Mouse (Mus musculus): ENCODE measurements around the gene Dlst. TPM values are rescaled to one million over a fixed set of nuclear protein-coding genes. Genes with fewer than 3 reads are reported as not detected.
A peak's percentile ranks its signal among the peaks of the same experiment; 100 is the strongest.

Dlst gene
- polyA plus RNA-seq, 1 experiment from 2014 or later, result 101 TPM

- H3K36me3 ChIP-seq, result peaks cover 5% of the 10 kb centered on the region; the same call in 1 of the 2 replicates
- WGBS, result 80% methylated on average over 5 of the region's 5 CpGs
- no peak overlapping the region for H3K27ac ChIP-seq
- peaks cover 10% of the 10 kb centered on the region for H3K4me1 ChIP-seq (replicated peaks)
- H3K4me3 ChIP-seq, result no peak overlapping the region
- H3K27me3 ChIP-seq (ENCODE audit: insufficient read depth, poor library complexity, severe bottlenecking), result 0 out of 2 replicates have a peak, but pooled peaks cover 5% of the 10 kb centered on the region
- DNase-seq (ENCODE audit: low spot score), result no peak
- no peaks in the 10 kb centered on the region for H3K9me3 ChIP-seq
Measured at GRCm38 (mm10) chr12:85164996-85165395, 54.4 kb downstream of the Dlst start.

- no peak for DNase-seq (ENCODE audit: low spot score)
- 86% methylated on average over 9 of the region's 9 CpGs for WGBS
- H3K4me1 ChIP-seq (replicated peaks), result peaks cover 10% of the 10 kb centered on the region
- H3K4me3 ChIP-seq, result no peak overlapping the region
- peaks cover 5% of the 10 kb centered on the region; the same call in 1 of the 2 replicates for H3K27me3 ChIP-seq (ENCODE audit: insufficient read depth, poor library complexity, severe bottlenecking)
- H3K27ac ChIP-seq, result no peak overlapping the region
- H3K9me3 ChIP-seq, result no peaks in the 10 kb centered on the region
- peaks cover 5% of the 10 kb centered on the region; the same call in 1 of the 2 replicates for H3K36me3 ChIP-seq
Measured at GRCm38 (mm10) chr12:85166631-85167030, 56.0 kb downstream of the Dlst start.

DNA sequence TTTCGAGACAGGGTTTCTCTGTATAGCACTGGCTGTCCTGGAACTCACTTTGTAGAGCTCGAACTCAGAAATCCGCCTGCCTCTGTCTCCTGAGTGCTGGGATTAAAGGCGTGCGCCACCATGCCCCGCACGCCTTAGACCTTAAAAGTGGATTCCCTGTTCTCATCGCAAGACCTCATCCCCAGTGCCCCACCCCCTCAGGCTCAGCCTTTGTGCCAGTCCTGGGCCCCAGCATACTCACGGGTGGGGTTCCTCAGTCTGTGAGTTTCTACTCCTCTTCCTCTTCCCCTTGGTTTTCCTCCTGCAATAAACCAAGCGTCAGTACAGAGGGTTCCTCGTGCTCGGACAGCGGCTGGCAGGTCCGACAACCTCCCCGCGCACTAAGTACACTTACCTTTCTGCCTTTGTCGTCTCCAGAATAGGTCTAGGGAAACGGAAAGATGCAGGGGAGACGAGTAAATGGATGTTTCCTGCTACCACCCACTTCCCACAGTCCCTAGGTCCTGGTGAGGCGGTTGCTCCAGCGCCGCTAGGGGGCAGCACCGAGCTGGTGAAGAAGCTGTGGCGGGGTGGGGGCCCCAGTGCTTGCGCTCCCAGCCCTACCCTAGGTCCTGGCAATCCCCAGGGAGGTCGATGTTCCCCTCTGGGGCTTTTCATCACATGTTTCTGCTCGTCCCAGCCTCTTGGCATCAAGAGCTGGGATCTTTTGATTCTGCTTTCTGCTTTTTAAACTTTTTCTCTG is 58.7 kb downstream of the Dlst start:
- Histone ChIP-seq H3K36me3 (peaks cover 5% of the 10 kb centered on the region; the same call in 1 of the 2 replicates), H3K4me3 (peak overlapping the region; percentile 38), H3K9me3 (no peaks in the 10 kb centered on the region), H3K4me1 (replicated peaks) (peaks cover 10% of the 10 kb centered on the region), H3K27me3 (ENCODE audit: insufficient read depth, poor library complexity, severe bottlenecking) (peaks cover 5% of the 10 kb centered on the region; the same call in 1 of the 2 replicates), H3K27ac (peak overlapping the region; percentile 56)
- DNase-seq (ENCODE audit: low spot score), result peak; percentile 79
- 24% methylated on average over 27 of the region's 27 CpGs for WGBS

DNA sequence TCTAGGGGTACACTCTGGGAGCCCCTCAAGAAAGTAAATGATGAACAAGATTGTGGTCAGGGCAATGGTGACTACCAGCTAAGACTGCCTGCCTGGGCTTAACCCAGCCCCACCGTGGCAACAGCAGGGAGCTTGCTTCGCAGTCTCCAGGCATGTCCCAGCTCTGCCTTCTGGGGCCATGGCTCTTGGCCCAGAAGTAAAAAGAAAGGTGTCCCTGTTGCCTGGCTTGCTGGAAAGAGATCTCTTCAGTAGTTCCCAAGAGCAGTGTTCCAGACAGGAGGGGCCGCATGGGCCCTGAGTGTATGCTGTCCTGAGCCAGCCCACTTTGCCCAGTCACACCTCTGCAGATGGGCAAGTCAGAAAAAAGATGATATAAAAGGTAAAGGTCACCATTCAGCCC is 59.2 kb downstream of the Dlst start:
- H3K36me3 ChIP-seq, result peaks cover 5% of the 10 kb centered on the region; the same call in 1 of the 2 replicates
- peak overlapping the region; percentile 56; the same call in 1 of the 2 replicates for H3K27ac ChIP-seq
- peak overlapping the region; percentile 38; the same call in 1 of the 2 replicates for H3K4me3 ChIP-seq
- 59% methylated on average over 3 of the region's 3 CpGs for WGBS
- no peaks in the 10 kb centered on the region for H3K9me3 ChIP-seq
- no peak for DNase-seq (ENCODE audit: low spot score)
- peaks cover 12% of the 10 kb centered on the region for H3K4me1 ChIP-seq (replicated peaks)
- peaks cover 9% of the 10 kb centered on the region for H3K27me3 ChIP-seq (ENCODE audit: insufficient read depth, poor library complexity, severe bottlenecking)

GRCm38 (mm10) chr12:85170284-85170947 is 59.8 kb downstream of the Dlst start:
- H3K27ac ChIP-seq, result no peak overlapping the region
- peaks cover 18% of the 10 kb centered on the region for H3K4me1 ChIP-seq (replicated peaks)
- H3K4me3 ChIP-seq, result no peak overlapping the region
- no peaks in the 10 kb centered on the region for H3K9me3 ChIP-seq
- no peak for DNase-seq (ENCODE audit: low spot score)
- 89% methylated on average over 11 of the region's 11 CpGs for WGBS
- H3K27me3 ChIP-seq (ENCODE audit: insufficient read depth, poor library complexity, severe bottlenecking), result peaks cover 14% of the 10 kb centered on the region
- H3K36me3 ChIP-seq, result peaks cover 5% of the 10 kb centered on the region; the same call in 1 of the 2 replicates

DNA sequence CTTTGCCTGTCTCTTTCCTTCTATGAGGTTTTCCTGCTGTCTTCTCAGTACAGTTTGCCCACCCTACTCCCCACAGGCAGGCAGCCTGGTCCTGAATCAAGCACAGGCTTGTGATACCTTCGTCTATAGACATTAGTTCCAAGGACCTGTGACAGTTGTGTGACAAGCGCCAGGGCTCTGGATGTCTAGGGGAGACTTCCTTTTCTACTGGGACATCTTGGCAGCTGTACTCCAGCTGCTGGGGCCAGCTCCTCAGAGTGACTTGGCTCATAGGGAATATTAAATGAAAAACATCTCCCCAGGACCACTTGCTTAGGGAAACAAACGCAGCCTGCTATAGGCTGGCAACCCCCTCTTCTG is 60.3 kb downstream of the Dlst start:
- WGBS, result 80% methylated on average over 3 of the region's 3 CpGs
- Histone ChIP-seq H3K4me3 (no peak overlapping the region), H3K27ac (no peak overlapping the region), H3K9me3 (no peaks in the 10 kb centered on the region), H3K4me1 (replicated peaks) (peaks cover 23% of the 10 kb centered on the region), H3K27me3 (ENCODE audit: insufficient read depth, poor library complexity, severe bottlenecking) (peaks cover 20% of the 10 kb centered on the region), H3K36me3 (peaks cover 5% of the 10 kb centered on the region; the same call in 1 of the 2 replicates)
- DNase-seq (ENCODE audit: low spot score), result no peak

- Histone ChIP-seq H3K4me1 (replicated peaks) (peaks cover 54% of the 10 kb centered on the region), H3K36me3 (no peaks in the 10 kb centered on the region), H3K27ac (no peak overlapping the region), H3K9me3 (no peaks in the 10 kb centered on the region), H3K27me3 (ENCODE audit: insufficient read depth, poor library complexity, severe bottlenecking) (peaks cover 45% of the 10 kb centered on the region), H3K4me3 (no peak overlapping the region)
- DNase-seq (ENCODE audit: low spot score), result no peak
- WGBS, result 73% methylated on average over 7 of the region's 7 CpGs
Measured at GRCm38 (mm10) chr12:85174016-85174415, 63.4 kb downstream of the Dlst start.

DNA sequence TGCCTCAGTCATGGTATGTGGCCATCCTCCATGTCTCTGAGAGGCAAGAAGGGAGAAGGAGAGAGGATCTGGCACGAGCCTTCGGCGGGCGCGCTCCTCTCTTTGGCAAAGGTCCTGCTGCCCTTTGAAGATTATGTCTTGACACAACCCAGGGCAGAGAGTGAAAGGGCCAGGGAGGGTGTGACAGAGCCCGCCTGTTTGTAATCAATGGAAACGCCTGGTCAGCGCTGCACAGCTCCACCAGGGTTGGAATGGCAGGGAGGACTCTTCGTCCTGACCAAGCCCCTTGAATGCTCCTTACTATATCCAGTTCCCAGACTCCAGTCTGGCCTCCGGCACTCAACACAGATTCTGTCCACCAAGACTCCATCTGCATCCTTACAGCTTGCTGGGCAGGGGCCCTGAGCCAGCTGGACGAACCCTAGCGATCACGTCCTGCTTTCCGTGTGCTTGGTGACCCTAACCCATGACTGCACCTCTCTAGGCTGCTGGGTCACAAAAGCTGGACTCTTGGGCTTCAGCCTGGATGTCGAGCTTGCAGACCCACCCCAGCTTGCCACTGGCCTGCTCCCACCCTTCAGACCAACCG is 64.5 kb downstream of the Dlst start:
- H3K4me3 ChIP-seq, result peak overlapping the region; percentile 46
- no peaks in the 10 kb centered on the region for H3K36me3 ChIP-seq
- peaks cover 46% of the 10 kb centered on the region for H3K4me1 ChIP-seq (replicated peaks)
- peak; percentile 18 for DNase-seq (ENCODE audit: low spot score)
- peak overlapping the region; percentile 63 for H3K27ac ChIP-seq
- 47% methylated on average over 16 of the region's 16 CpGs for WGBS
- H3K9me3 ChIP-seq, result no peaks in the 10 kb centered on the region
- peaks cover 56% of the 10 kb centered on the region for H3K27me3 ChIP-seq (ENCODE audit: insufficient read depth, poor library complexity, severe bottlenecking)

DNA sequence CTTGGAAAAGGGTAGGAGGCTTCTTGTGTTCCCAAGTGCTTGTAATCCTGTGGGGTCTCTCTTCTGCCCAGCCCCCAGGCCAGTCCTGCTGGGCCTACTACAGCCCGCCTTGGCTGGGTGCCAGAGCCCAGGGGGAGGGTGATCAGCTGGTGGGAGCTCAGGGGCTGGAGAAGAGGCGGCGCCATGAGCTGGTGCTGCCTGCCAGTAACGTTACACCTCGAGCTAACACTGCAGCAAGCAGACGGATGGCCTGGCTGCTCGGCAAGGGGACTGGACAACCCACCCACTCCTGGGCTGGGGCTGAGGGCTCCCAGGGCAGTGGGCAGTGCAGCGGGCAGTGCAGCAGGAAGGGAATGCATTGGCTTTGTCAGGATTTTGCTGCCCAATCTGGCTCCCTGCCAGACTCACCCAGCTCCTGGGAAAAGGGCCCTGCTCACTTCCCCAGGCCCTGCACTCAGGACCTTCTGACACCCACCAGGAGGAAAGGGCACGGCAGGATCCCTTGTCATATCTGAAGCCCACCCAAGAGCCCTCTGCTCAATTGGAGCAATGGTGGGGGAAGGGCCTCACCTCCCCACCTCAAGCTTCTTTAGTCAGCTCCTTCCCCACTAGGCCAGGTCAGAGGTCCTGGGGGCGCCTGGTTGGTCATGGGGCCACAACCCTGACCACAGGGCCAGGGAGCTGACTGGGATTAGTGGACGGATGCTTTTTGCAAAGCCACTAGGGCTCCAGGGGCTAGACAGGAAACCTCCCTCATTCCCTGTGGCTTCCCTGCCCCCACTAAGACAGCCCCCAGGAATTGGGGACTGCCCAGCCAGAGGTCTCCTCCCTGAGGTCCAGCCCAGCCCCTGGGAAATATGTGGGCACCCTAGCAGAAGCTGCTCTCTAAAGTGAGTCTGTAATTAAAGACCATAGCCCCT is 65.6 kb downstream of the Dlst start:
- Histone ChIP-seq H3K4me3 (peak overlapping the region; percentile 46), H3K36me3 (no peaks in the 10 kb centered on the region), H3K9me3 (no peaks in the 10 kb centered on the region), H3K27ac (peak overlapping the region; percentile 63), H3K4me1 (replicated peaks) (peaks cover 49% of the 10 kb centered on the region), H3K27me3 (ENCODE audit: insufficient read depth, poor library complexity, severe bottlenecking) (peaks cover 66% of the 10 kb centered on the region)
- DNase-seq (ENCODE audit: low spot score), result peak; percentile 61
- WGBS, result 9% methylated on average over 11 of the region's 11 CpGs

GRCm38 (mm10) chr12:85176846-85177523 is 66.4 kb downstream of the Dlst start:
- Histone ChIP-seq H3K9me3 (no peaks in the 10 kb centered on the region), H3K4me1 (replicated peaks) (peaks cover 57% of the 10 kb centered on the region), H3K36me3 (no peaks in the 10 kb centered on the region), H3K27ac (peak overlapping the region; percentile 63), H3K27me3 (ENCODE audit: insufficient read depth, poor library complexity, severe bottlenecking) (peaks cover 74% of the 10 kb centered on the region), H3K4me3 (peak overlapping the region; percentile 46)
- 3% methylated on average over 32 of the region's 32 CpGs for WGBS
- peak; percentile 42 for DNase-seq (ENCODE audit: low spot score)

GRCm38 (mm10) chr12:85177740-85178239 is 67.2 kb downstream of the Dlst start, which contains the start of gene Pgf:
TSS of gene Pgf (minus strand) at chr12:85177790.
- Histone ChIP-seq H3K4me1 (replicated peaks) (peaks cover 65% of the 10 kb centered on the region), H3K27me3 (ENCODE audit: insufficient read depth, poor library complexity, severe bottlenecking) (peaks cover 81% of the 10 kb centered on the region), H3K27ac (peak within 1 kb of the TSS; percentile 63), H3K9me3 (no peaks in the 10 kb centered on the region), H3K4me3 (peak within 1 kb of the TSS; percentile 46), H3K36me3 (no peaks in the 10 kb centered on the region)
- no peak for DNase-seq (ENCODE audit: low spot score)
- 75% methylated on average over 10 of the region's 10 CpGs for WGBS
